ENCODE assay signal across 8 mouse cellular contexts in genomic region chr12:21418083-21418482, GRCm38 (mm10). TPM values are rescaled to one million over a fixed set of nuclear protein-coding genes. Genes with fewer than 3 reads are reported as not detected.
DNase-seq lines count a peak whose midpoint lies in the region; ATAC-seq lines count a peak whose summit lies in the region.

No protein-coding gene starts in this region.

- H3K9ac ChIP-seq in kidney, embryonic 16.5 days (replicated peaks; ENCODE audit: low read length): peak overlapping the region; percentile 76
- peak overlapping the region; percentile 65 for H3K9ac ChIP-seq in embryonic facial prominence, embryonic 11.5 days (replicated peaks; ENCODE audit: low read length)
- H3K9ac ChIP-seq in intestine, embryonic 15.5 days: peak overlapping the region; percentile 64
- H3K9ac ChIP-seq in neural tube, embryonic 12.5 days: peak overlapping the region; percentile 68

- no peaks in the 10 kb centered on the region for H3K27me3 ChIP-seq in kidney, embryonic 16.5 days (ENCODE audit: insufficient read depth, low read length)
- H3K27me3 ChIP-seq in embryonic facial prominence, embryonic 11.5 days (ENCODE audit: control insufficient read depth, insufficient read depth, low read length): no peaks in the 10 kb centered on the region
- no peaks in the 10 kb centered on the region for H3K27me3 ChIP-seq in intestine, embryonic 15.5 days (replicated peaks)
- no peaks in the 10 kb centered on the region for H3K27me3 ChIP-seq in neural tube, embryonic 12.5 days (replicated peaks)

- peak overlapping the region; percentile 72; the same call in 1 of the 2 replicates for H3K27ac ChIP-seq in kidney, embryonic 16.5 days (ENCODE audit: low read length)
- peak overlapping the region; percentile 35; the same call in 1 of the 2 replicates for H3K27ac ChIP-seq in embryonic facial prominence, embryonic 11.5 days (replicated peaks; ENCODE audit: low read depth, low read length)
- H3K27ac ChIP-seq in intestine, embryonic 15.5 days: peak overlapping the region; percentile 73
- H3K27ac ChIP-seq in neural tube, embryonic 12.5 days: peak overlapping the region; percentile 57; the same call in 1 of the 2 replicates

- H3K4me3 ChIP-seq in kidney, embryonic 16.5 days (ENCODE audit: low read length): peak overlapping the region; percentile 69
- H3K4me3 ChIP-seq in embryonic facial prominence, embryonic 11.5 days (ENCODE audit: low read depth, low read length): peak overlapping the region; percentile 91
- peak overlapping the region; percentile 90 for H3K4me3 ChIP-seq in intestine, embryonic 15.5 days (replicated peaks)
- peak overlapping the region; percentile 86 for H3K4me3 ChIP-seq in neural tube, embryonic 12.5 days

- H3K9me3 ChIP-seq in kidney, embryonic 16.5 days (ENCODE audit: low read length): peaks cover 3% of the 10 kb centered on the region; the same call in 1 of the 2 replicates
- H3K9me3 ChIP-seq in embryonic facial prominence, embryonic 11.5 days (replicated peaks; ENCODE audit: control insufficient read depth, low read length): no peaks in the 10 kb centered on the region
- H3K9me3 ChIP-seq in intestine, embryonic 15.5 days: no peaks in the 10 kb centered on the region
- peaks cover 5% of the 10 kb centered on the region; the same call in 1 of the 2 replicates for H3K9me3 ChIP-seq in neural tube, embryonic 12.5 days

- peaks cover 17% of the 10 kb centered on the region for H3K36me3 ChIP-seq in kidney, embryonic 16.5 days (ENCODE audit: insufficient read depth, low read length)
- peaks cover 9% of the 10 kb centered on the region for H3K36me3 ChIP-seq in embryonic facial prominence, embryonic 11.5 days (replicated peaks; ENCODE audit: control insufficient read depth, insufficient read depth, low read depth, low read length)
- H3K36me3 ChIP-seq in intestine, embryonic 15.5 days: peaks cover 6% of the 10 kb centered on the region
- H3K36me3 ChIP-seq in neural tube, embryonic 12.5 days: peaks cover 22% of the 10 kb centered on the region

- peak overlapping the region; percentile 67 for H3K4me2 ChIP-seq in kidney, embryonic 16.5 days (replicated peaks; ENCODE audit: low read depth, low read length)
- H3K4me2 ChIP-seq in embryonic facial prominence, embryonic 11.5 days (ENCODE audit: low read depth, low read length): peak overlapping the region; percentile 60
- H3K4me2 ChIP-seq in intestine, embryonic 15.5 days (replicated peaks): peak overlapping the region; percentile 63
- peak overlapping the region; percentile 64 for H3K4me2 ChIP-seq in neural tube, embryonic 12.5 days (replicated peaks)

- H3K4me1 ChIP-seq in kidney, embryonic 16.5 days (ENCODE audit: insufficient read depth, low read length): peaks cover 17% of the 10 kb centered on the region
- H3K4me1 ChIP-seq in embryonic facial prominence, embryonic 11.5 days (ENCODE audit: control insufficient read depth, insufficient read depth, low read length): no peaks in the 10 kb centered on the region; the same call in 1 of the 2 replicates
- H3K4me1 ChIP-seq in intestine, embryonic 15.5 days (replicated peaks): peaks cover 4% of the 10 kb centered on the region
- peaks cover 4% of the 10 kb centered on the region for H3K4me1 ChIP-seq in neural tube, embryonic 12.5 days

- 7% methylated on average over 10 of the region's 10 CpGs for WGBS in kidney, embryonic 16.5 days
- WGBS in embryonic facial prominence, embryonic 11.5 days: 6% methylated on average over 10 of the region's 10 CpGs
- WGBS in intestine, embryonic 15.5 days: 5% methylated on average over 10 of the region's 10 CpGs
- WGBS in neural tube, embryonic 12.5 days: 7% methylated on average over 10 of the region's 10 CpGs

- no peak for ATAC-seq in kidney, embryonic 16.5 days (ENCODE audit: low FRiP score, low TSS enrichment)
- no peak for ATAC-seq in embryonic facial prominence, embryonic 11.5 days (replicated peaks; ENCODE audit: insufficient number of reproducible peaks, low FRiP score, low TSS enrichment, low read depth)
- ATAC-seq in intestine, embryonic 15.5 days: no peak
- no peak for ATAC-seq in neural tube, embryonic 12.5 days (ENCODE audit: low FRiP score, low read depth)
- no peak for ATAC-seq in erythroid progenitor cell, adult 5-6 weeks (replicated peaks; ENCODE audit: low FRiP score, poor library complexity, severe bottlenecking)

- DNase-seq in kidney, postnatal 14 days: no peak
- peak; percentile 18 for DNase-seq in embryonic facial prominence, embryonic 11.5 days (ENCODE audit: low spot score)
- DNase-seq in adrenal gland, adult 18-20 months (ENCODE audit: low spot score in 2 of 2): no peak
- no peak for DNase-seq in adrenal gland, postnatal 36 days

RNA-seq across cellular contexts. Expression of gene Ywhaq, which starts 0.6 kb away (rescaled TPM):
- polyA plus RNA-seq in kidney, embryonic 16.5 days (2015; fragmentation: Nextera tagmentation; extraction: Ambion mirVana): 713 and 733 TPM in 2 replicates
- polyA plus RNA-seq in embryonic facial prominence, embryonic 11.5 days (2014; fragmentation: Nextera tagmentation; extraction: Ambion mirVana): 1,206 and 1,248 TPM in 2 replicates
- 578 and 671 TPM in 2 replicates for polyA plus RNA-seq in intestine, embryonic 15.5 days (2015; fragmentation: Nextera tagmentation; extraction: Ambion mirVana)
- 1,106 and 1,139 TPM in 2 replicates for polyA plus RNA-seq in neural tube, embryonic 12.5 days (2016; fragmentation: Nextera tagmentation; extraction: Ambion mirVana)
- total RNA-seq in adrenal gland, adult 18-20 months (2021): 100 to 1,000 TPM; 267 to 313 TPM
- total RNA-seq in adrenal gland, postnatal 36 days (2021): 100 to 1,000 TPM; 285 to 364 TPM
- total RNA-seq in erythroid progenitor cell, adult 5-6 weeks (2015; ENCODE audit: low replicate concordance): 105 and 127 TPM in 2 replicates
- 72.7 and 79.3 TPM in 2 replicates for total RNA-seq in erythroid progenitor cell, adult 5-6 weeks (2017; ENCODE audit: low replicate concordance)

RNA-seq across cellular contexts. Expression of gene Adam17, which starts 44.7 kb away (rescaled TPM):
- polyA plus RNA-seq in kidney, embryonic 16.5 days (2015; fragmentation: Nextera tagmentation; extraction: Ambion mirVana): 51.1 and 52.1 TPM in 2 replicates
- polyA plus RNA-seq in embryonic facial prominence, embryonic 11.5 days (2014; fragmentation: Nextera tagmentation; extraction: Ambion mirVana): 43.6 and 46.1 TPM in 2 replicates
- 28.9 and 31.7 TPM in 2 replicates for polyA plus RNA-seq in intestine, embryonic 15.5 days (2015; fragmentation: Nextera tagmentation; extraction: Ambion mirVana)
- polyA plus RNA-seq in neural tube, embryonic 12.5 days (2016; fragmentation: Nextera tagmentation; extraction: Ambion mirVana): 28.6 and 35.2 TPM in 2 replicates
- total RNA-seq in adrenal gland, adult 18-20 months (2021): 10 to 100 TPM; 34.2 to 41.0 TPM
- 10 to 100 TPM; 45.9 to 56.9 TPM for total RNA-seq in adrenal gland, postnatal 36 days (2021)
- 10.5 and 16.8 TPM in 2 replicates for total RNA-seq in erythroid progenitor cell, adult 5-6 weeks (2015; ENCODE audit: low replicate concordance)
- total RNA-seq in erythroid progenitor cell, adult 5-6 weeks (2017; ENCODE audit: low replicate concordance): 26.6 and 29.8 TPM in 2 replicates
